Mouse (Mus musculus) heart, embryonic 10.5 days (tissue): ENCODE results near the gene Stx2. TPM values are rescaled to one million over a fixed set of nuclear protein-coding genes. Genes with fewer than 3 reads are reported as not detected.
A peak's percentile ranks its signal among the peaks of the same experiment; 100 is the strongest.

Experiments used
- DNase-seq: peaks from one replicate; pipeline ENCODE4 v3.0.0-alpha.2; 2017; ENCODE audit warnings: low spot score
- H3K27ac ChIP-seq: fragments of 300-500 bp; sonication (generic); 2 replicates; pipeline ENCODE4 v1.5.1; 2016; ENCODE audit warnings: mild to moderate bottlenecking
- H3K27me3 ChIP-seq: fragments of 300-500 bp; sonication (generic); 2 replicates; pipeline ENCODE4 v1.6.1; 2016; ENCODE audit warnings: mild to moderate bottlenecking; ENCODE audit not compliant: poor library complexity, insufficient read depth, severe bottlenecking
- H3K36me3 ChIP-seq: fragments of 300-500 bp; sonication (generic); 2 replicates; pipeline ENCODE4 v1.6.1; 2016; ENCODE audit warnings: mild to moderate bottlenecking, moderate library complexity
- H3K4me1 ChIP-seq: fragments of 300-500 bp; sonication (generic); 2 replicates; pipeline ENCODE4 v1.6.1; 2016; ENCODE audit warnings: mild to moderate bottlenecking
- H3K4me3 ChIP-seq: fragments of 300-500 bp; sonication (generic); 2 replicates; pipeline ENCODE4 v1.5.1; 2016; ENCODE audit warnings: mild to moderate bottlenecking, moderate library complexity
- H3K9me3 ChIP-seq: fragments of 300-500 bp; sonication (generic); 2 replicates; pipeline ENCODE4 v1.6.1; 2016; ENCODE audit warnings: mild to moderate bottlenecking, moderate library complexity
- WGBS: fragments of 180-500 bp; shearing (Covaris S2); methylation state at CpG from one replicate; pipeline ENCODE4 v1.1.7; 2016; 5-methylcytosine and 5-hydroxymethylcytosine counted together
- polyA plus RNA-seq: library from polyadenylated mRNA; unstranded; fragments of >200 nt; fragmentation: Nextera tagmentation; extraction: Ambion mirVana; gene quantifications from 2 replicates; pipeline ENCODE4 v1.2.1, GENCODE M21; 2016

Stx2 gene
- polyA plus RNA-seq, 1 experiment from 2014 or later, result 23.9 TPM

DNA sequence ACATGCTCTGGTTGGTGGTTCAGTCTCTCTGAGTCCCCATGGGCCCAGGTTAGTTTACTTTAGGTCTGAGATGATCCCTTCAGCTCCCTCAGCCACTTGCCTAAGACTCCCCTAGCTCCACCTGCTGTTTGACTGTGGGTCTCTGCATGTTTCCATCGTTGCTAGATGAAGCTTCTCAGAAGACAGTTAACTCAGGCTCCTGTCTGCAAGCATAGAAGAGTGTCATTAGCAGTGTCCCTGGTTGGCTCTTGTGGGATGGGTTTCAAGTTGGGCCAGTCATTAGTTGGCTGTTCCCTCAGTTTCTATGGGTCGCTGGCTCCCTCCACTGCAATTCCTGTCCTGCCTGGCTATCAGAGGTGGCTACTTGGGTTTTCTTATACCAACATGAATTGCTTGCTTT is 16.7 kb upstream of the Stx2 start:
- DNase-seq, result no peak
- no peak overlapping the region for H3K27ac ChIP-seq
- H3K4me1 ChIP-seq, result no peaks in the 10 kb centered on the region
- no peaks in the 10 kb centered on the region for H3K27me3 ChIP-seq
- no peak overlapping the region for H3K4me3 ChIP-seq
- H3K9me3 ChIP-seq, result no peaks in the 10 kb centered on the region
- peaks cover 42% of the 10 kb centered on the region for H3K36me3 ChIP-seq
- 54% methylated on average over 2 of the region's 2 CpGs for WGBS

DNA sequence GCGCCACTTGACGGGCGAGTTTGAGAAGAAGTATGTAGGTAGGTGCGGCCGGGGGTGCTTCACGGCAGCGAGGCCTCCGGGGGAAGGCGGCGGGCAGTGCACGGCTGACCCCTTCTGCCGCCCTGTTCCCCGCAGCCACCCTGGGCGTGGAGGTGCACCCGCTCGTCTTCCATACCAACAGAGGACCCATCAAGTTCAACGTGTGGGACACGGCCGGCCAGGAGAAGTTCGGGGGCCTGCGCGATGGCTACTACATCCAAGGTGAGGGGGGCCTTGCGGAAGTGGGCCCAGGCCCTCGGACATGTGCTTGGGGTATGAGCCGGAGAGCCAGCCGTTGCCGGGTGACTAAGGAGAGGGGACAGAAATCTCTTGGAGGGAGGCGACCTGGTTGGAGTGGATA is 12.4 kb upstream of the Stx2 start:
- H3K27ac ChIP-seq, result peak overlapping the region; percentile 100
- H3K9me3 ChIP-seq, result no peaks in the 10 kb centered on the region
- peak overlapping the region; percentile 95 for H3K4me3 ChIP-seq
- H3K4me1 ChIP-seq, result peaks cover 9% of the 10 kb centered on the region
- H3K27me3 ChIP-seq, result no peaks in the 10 kb centered on the region
- no peak for DNase-seq
- H3K36me3 ChIP-seq, result peaks cover 36% of the 10 kb centered on the region
- 2% methylated on average over 28 of the region's 28 CpGs for WGBS

DNA sequence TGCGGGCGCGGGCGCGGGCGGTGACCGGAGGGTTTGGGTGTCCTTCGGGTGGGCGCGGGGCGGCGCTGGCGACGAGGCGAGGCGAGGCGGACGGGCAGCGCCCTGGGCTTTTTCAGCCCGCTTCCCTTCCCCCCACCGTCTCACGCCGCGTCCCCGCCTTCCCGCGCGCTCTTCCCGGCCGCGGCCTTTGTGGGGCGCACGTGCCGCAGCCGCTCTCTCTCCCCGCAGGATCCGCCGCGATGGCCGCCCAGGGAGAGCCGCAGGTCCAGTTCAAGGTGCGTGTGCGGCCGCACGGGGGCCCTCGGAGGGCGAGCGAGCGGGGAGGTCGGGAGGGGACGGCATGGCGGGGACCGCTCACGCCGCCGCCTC is 11.9 kb upstream of the Stx2 start:
- under 1% methylated on average over 56 of the region's 56 CpGs for whole genome bisulfite sequencing
- Histone ChIP-seq H3K4me3 (peak overlapping the region; percentile 95), H3K36me3 (peaks cover 32% of the 10 kb centered on the region), H3K4me1 (peaks cover 9% of the 10 kb centered on the region), H3K27ac (peak overlapping the region; percentile 100), H3K27me3 (no peaks in the 10 kb centered on the region), H3K9me3 (no peaks in the 10 kb centered on the region)
- no peak for DNase-seq

DNA sequence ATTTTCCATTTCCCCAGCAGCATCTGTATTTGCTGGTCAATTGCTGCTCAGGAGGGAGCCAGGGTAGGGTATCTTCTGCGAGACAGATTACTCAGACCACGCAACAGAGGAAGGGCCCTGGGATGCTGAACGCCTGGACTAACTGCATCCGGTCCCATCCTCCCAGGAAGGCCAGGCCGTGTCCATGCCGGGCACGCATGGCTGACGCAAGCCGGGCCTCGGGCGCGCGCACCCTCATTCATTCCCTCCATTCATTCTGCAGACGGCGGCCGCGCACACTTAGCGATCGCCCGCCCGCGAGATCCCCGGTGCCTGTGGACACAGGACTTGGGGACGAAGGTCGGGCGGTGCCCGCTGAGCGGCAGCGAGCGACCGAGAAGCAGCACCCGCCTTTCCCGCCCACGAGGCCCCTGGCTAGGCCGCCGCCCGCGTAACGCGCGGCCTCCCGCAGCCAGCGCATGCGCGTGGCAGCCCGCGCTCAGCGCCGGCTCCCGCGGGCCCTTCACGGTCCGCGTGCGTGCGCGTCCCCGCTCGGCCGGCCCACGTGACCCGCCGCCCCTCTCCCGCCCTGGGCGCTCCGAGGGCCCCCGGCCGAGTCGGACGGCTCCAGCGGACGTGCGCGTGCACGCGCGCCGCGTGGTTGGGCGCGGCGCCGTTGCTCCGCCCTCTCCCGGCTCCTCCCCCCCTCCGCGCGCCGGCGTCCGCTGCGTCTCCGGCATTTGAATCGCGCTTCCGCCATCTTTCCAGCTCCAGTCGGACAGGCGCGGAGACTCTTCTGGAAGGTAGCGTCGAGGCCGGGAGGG is 11.3 kb upstream of the Stx2 start, which contains the start of gene Ran:
Ran (plus strand) TSS at position 573 of the 803 bp plus-strand sequence.
- Histone ChIP-seq H3K27me3 (no peaks in the 10 kb centered on the region), H3K4me1 (peaks cover 9% of the 10 kb centered on the region), H3K9me3 (no peaks in the 10 kb centered on the region), H3K27ac (peak within 1 kb of the TSS; percentile 100), H3K36me3 (peaks cover 26% of the 10 kb centered on the region), H3K4me3 (peak within 1 kb of the TSS; percentile 95)
- WGBS, result under 1% methylated on average over 96 of the region's 102 CpGs
- DNase-seq, result peak; percentile 96

DNA sequence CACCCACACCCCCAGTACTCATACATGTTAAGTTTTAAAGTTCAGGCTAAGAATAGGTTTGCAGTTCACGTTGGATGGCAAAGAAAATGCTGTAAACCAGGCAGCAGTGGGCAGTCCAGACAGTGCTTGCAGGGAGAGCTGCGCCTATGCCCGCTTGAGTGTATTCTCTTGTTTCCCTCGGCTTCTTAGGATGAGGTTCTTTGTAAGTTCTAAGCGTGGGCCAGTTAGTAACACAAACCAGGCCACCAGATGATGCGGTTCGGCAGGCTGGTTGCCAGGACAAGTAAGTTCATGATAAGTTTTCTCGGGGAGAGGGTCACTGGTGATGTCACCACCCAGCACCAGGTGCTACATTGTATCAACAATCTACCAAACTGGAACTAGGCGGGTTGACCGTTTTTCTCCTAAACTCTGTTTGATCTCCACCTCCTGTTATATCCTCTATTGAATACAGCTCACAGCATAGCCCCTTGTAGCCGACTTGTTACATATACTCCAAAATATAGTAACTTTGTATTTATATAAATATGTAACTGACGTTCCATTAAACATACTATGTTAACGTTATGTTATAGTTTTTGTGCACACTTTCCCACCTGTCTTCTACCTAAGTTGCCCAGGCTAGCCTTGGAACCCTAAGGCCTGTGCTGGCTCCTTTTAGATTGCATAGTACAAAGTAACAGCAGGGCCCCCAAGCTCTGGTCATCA is 10.6 kb upstream of the Stx2 start:
- Histone ChIP-seq H3K4me3 (peak overlapping the region; percentile 95), H3K27me3 (no peaks in the 10 kb centered on the region), H3K27ac (peak overlapping the region; percentile 100), H3K4me1 (peaks cover 9% of the 10 kb centered on the region), H3K36me3 (peaks cover 21% of the 10 kb centered on the region), H3K9me3 (no peaks in the 10 kb centered on the region)
- no peak for DNase-seq
- 73% methylated on average over 13 of the region's 13 CpGs for WGBS

DNA sequence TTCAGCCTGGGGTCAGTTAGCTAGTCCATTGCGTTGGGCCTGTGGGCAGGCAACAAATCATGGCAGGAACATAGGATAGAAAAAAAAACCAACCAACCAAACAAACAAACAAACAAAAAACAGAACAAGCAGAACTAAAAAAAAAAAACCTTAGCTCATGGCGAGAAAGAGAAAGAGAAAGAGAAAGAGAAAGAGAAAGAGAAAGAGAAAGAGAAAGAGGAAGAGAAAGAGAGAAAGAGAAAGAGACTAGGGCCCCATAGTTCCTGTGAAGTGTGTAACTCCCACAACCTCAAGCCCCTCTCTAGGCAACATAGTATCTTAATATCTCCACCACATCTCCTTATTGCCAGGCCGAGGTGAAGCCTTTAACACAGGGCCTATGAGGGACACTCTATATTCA is 8.0 kb upstream of the Stx2 start:
- DNase-seq, result no peak
- Histone ChIP-seq H3K27ac (no peak overlapping the region), H3K4me3 (no peak overlapping the region), H3K27me3 (no peaks in the 10 kb centered on the region), H3K9me3 (no peaks in the 10 kb centered on the region), H3K36me3 (0 out of 2 replicates have a peak, but pooled peaks cover 3% of the 10 kb centered on the region), H3K4me1 (peaks cover 9% of the 10 kb centered on the region)
- 81% methylated on average over 3 of the region's 3 CpGs for WGBS

DNA sequence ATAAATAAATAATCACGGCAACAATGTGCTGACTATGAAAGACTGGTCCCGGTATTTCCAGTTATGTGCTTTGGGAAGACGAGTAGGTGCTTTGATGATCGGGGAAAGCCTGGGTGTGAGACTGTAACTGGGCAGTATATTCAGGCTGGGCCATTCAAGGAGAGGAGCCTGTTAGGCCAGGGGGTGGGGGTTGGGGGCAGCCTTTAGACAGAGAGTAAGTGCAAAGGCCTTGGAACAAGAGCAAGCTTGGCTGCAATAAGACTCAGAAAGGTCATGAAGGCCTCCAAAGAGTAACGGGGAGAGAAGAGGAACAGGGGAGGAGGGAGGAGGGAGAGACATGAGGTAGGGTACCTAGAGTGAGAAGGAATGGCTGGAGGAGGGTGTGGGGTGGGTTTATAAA is 7.2 kb upstream of the Stx2 start:
- Histone ChIP-seq H3K27me3 (no peaks in the 10 kb centered on the region), H3K9me3 (no peaks in the 10 kb centered on the region), H3K4me1 (peaks cover 9% of the 10 kb centered on the region), H3K27ac (no peak overlapping the region), H3K4me3 (no peak overlapping the region), H3K36me3 (no peaks in the 10 kb centered on the region)
- no peak for DNase-seq
- WGBS, result 84% methylated on average over 5 of the region's 5 CpGs

DNA sequence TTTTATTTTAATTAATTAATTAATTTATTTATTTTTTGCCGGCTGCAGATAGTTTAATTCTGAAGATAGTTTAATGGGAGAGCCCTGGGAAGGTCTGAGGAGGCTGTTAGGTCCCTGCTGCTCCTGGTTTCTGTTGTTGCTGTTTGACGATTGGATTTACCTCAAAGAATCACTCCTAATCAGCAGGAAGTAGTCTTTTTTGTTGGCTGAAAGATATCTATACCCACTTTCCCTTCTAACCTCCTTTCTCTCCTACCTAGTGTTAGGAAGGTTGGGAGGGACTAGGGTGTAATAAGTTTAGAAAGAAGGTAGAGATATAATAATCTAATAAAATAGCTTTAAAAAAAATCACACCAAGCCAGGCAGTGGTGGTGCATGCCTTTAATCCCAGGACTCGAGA is 6.6 kb upstream of the Stx2 start:
- H3K27ac ChIP-seq, result no peak overlapping the region
- H3K36me3 ChIP-seq, result no peaks in the 10 kb centered on the region
- 60% methylated on average over 3 of the region's 3 CpGs for WGBS
- H3K4me3 ChIP-seq, result no peak overlapping the region
- no peaks in the 10 kb centered on the region for H3K27me3 ChIP-seq
- no peaks in the 10 kb centered on the region for H3K9me3 ChIP-seq
- peaks cover 9% of the 10 kb centered on the region for H3K4me1 ChIP-seq
- DNase-seq, result no peak

DNA sequence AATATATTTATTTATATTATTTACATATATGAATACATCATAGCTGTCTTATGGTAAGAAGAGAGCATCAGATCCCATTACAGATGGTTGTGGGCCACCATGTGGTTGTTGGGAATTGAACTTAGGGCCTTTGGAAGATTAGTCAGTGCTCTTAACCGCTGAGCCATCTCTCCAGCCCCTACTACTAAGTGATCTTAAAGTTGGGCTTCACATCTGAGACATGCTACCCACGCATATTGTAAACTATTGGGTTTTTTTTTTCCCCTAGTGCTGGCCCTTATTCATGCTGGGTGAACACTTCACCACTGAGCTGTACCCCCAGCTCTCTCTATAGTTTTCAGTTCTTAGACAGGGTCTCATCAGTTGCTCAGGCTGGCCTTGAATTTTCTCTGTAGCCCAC is 2.6 kb upstream of the Stx2 start:
- Histone ChIP-seq H3K4me3 (no peak overlapping the region), H3K9me3 (no peaks in the 10 kb centered on the region), H3K4me1 (peaks cover 25% of the 10 kb centered on the region), H3K27me3 (no peaks in the 10 kb centered on the region; the same call in 1 of the 2 replicates), H3K27ac (no peak overlapping the region), H3K36me3 (no peaks in the 10 kb centered on the region)
- WGBS, result 75% methylated on average over 2 of the region's 2 CpGs
- DNase-seq, result no peak

DNA sequence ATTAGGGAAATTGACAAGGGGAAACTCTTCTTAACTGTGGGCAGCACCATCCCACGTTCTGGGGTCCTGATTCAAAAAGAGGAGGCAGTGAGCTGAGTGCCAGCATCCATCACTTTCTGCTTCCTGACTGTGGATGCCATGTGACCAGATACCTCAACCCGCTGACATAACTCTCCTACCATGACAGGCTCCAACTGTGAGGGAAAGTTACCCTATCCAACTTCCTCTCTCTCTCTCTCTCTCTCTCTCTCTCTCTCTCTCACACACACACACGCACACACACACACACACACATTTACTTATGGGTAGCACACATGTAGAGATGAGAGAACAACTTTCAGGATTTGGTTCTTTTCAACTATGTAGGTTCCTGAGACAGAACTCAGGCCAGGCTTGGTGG is 1.2 kb upstream of the Stx2 start:
- no peaks in the 10 kb centered on the region for H3K9me3 ChIP-seq
- no peak for DNase-seq
- H3K27ac ChIP-seq, result no peak overlapping the region
- peaks cover 25% of the 10 kb centered on the region for H3K4me1 ChIP-seq
- peaks cover 5% of the 10 kb centered on the region; the same call in 1 of the 2 replicates for H3K36me3 ChIP-seq
- WGBS, result 71% methylated on average over 3 of the region's 3 CpGs
- H3K4me3 ChIP-seq, result no peak overlapping the region
- H3K27me3 ChIP-seq, result no peaks in the 10 kb centered on the region; the same call in 1 of the 2 replicates

DNA sequence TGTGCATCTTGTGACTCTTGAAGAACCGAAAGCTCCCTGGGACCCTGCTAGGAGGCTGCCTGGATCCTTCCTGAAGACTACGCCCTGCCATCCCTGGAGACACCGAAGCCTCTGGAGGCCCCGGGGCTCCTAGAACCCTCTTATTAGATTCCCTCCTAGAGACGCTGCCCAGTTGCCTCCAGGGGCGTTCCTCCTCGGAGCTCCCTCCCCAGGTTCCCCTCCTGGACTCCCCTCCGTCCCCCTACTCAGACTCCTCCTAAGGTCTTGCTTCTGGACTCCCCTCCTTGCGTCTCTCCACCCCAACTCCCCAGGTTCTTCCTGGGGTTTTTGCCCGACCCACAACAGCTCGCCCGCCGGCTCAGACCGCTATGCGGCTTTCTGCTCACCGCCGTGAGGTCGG is 366 bp downstream of the Stx2 start:
- under 1% methylated on average over 18 of the region's 18 CpGs for WGBS
- no peak for DNase-seq
- H3K27ac ChIP-seq, result peak overlapping the region; percentile 94

DNA sequence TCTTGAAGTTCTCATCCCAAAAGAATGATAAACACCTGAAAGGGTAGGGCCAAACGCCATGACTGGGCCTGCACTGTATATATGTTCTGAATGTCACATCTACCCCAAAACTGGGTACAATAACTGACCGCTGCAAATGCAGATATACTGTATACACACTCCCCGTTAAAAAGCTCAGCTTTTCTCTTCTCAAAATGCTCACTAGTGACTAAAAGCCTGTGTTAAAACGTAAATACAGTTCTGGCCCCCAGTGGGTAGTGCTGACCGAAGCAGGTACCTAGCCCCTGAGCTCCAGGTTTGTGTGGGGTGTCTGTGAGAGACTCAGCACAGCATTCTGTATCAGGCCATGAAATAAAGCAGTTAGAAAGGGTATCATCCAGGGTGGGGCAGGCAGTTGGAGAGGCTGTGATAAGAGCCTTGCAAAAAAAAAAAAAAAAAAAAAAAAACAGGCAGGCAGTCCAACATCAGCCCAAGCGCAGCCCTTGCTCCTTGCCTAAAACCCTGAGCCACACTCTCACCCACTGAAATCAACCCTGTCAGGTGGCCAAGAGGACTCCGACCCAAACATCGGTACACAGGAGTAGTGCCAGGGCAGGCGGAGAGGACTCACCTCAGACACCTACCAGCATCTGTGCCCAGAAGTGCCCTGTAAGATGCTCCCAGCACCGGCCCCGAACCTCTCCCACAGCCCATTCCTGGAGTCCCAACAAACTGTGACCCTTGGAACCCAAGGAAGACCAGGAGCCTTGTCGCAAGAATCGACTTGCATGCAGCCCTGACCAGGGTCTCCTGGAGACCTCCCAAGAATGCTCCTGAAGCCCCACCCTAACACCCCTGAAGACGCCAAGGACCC is 1.0 kb downstream of the Stx2 start:
- Histone ChIP-seq H3K4me3 (peak overlapping the region; percentile 91), H3K27me3 (no peaks in the 10 kb centered on the region; the same call in 1 of the 2 replicates), H3K9me3 (no peaks in the 10 kb centered on the region), H3K36me3 (peaks cover 5% of the 10 kb centered on the region; the same call in 1 of the 2 replicates), H3K4me1 (peaks cover 31% of the 10 kb centered on the region), H3K27ac (peak overlapping the region; percentile 94)
- WGBS, result 43% methylated on average over 14 of the region's 14 CpGs
- DNase-seq, result peak; percentile 71

More for the DNA sequence above, 366 bp downstream of the Stx2 start:
- H3K4me3 ChIP-seq, result peak overlapping the region; percentile 91
- H3K4me1 ChIP-seq, result peaks cover 25% of the 10 kb centered on the region
- peaks cover 5% of the 10 kb centered on the region; the same call in 1 of the 2 replicates for H3K36me3 ChIP-seq
- no peaks in the 10 kb centered on the region; the same call in 1 of the 2 replicates for H3K27me3 ChIP-seq
- no peaks in the 10 kb centered on the region for H3K9me3 ChIP-seq
